Mouse (Mus musculus): ENCODE data around the gene Lrp1. TPM values are rescaled to one million over a fixed set of nuclear protein-coding genes. Genes with fewer than 3 reads are reported as not detected.
A peak's percentile ranks its signal among the peaks of the same experiment; 100 is the strongest.
"Not testable (repeated sequence)": the region's sequence is repeated elsewhere in the genome, so short reads cannot be mapped to it uniquely, and the experiment has no call there.

The Lrp1 gene
- polyA plus RNA-seq, 1 experiment from 2014 or later: 440 TPM

DNA sequence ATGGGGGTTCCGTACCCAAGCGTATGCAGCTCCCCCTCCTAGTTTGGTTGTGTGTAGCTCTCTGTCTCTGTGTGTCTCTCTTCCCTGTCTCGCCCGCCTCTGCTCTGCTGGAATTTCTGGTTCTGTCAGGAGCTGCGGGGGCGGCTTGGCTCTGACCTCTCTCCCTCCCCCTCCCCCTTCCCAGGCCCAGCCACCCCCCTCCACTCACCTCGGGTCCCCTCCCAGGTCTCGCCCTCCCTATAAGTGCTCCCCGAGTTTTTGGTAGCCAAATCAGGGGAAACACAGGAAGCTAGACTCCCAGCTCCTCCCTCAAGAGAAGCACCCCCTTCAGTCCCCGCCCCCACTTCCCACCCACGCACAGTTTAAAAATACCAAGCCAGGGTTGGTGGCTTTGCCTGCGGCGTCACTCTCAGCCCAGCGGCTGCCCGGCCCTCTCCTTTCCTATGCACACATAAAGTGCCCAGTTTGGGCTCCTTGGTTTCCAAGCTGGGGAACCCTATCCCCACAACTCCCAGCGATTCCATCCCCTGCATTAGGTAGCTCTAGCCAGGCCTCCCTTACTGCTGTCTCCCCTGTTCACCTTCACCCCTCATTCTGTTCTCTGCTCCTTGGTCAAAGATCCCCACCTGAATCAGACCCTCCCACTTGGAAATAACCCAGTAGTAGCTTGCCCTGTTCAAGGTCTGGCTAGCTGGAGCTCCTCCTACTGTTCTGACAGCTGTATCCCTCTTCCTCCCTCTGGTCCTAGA is 41.1 kb upstream of the Lrp1 start:
- Histone ChIP-seq H3K36me3 (ENCODE audit: inconsistent target) (peaks cover 45% of the 10 kb centered on the region), H3K79me2 (ENCODE audit: inconsistent target) (peaks cover 36% of the 10 kb centered on the region), H3K4me3 (ENCODE audit: inconsistent target) (no peak overlapping the region), H3K27ac (peak overlapping the region; percentile 65)
- WGBS (ENCODE audit: missing documents): 23% methylated on average over 14 of the region's 16 CpGs

DNA sequence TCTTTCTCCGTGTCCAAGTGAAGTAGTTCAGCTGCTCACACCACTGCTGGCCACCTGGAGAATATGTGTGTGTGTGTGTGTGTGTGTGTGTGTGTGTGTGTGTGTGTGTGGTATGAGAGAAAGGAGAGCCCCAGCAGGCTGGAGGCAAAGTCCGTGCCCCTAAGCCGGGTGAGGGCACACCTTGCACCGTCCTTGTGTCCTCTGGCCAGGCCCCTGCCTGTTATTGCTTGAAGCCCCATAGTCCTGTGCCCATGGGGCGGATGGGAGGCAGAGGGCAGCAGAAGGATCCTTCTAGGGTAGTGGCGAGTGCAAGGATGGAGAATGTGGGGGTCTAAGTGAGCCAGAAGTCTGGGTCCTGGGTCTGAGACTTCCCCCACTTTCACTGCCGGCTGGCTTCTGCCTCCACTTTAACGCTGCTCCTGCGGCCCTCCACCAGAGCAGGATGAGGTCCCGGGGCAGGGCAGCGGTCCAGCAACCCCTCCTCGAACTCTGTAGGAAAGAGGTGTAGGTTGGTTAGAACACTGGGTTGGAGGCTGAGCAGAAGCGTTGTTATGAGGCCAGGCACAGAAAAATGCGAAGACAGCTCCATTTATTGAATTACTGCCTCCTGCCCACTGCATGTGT is 40.5 kb upstream of the Lrp1 start:
- no peak overlapping the region for H3K4me3 ChIP-seq (ENCODE audit: inconsistent target)
- H3K27ac ChIP-seq: peak overlapping the region; percentile 65
- WGBS (ENCODE audit: missing documents): 80% methylated on average over 10 of the region's 14 CpGs
- peaks cover 50% of the 10 kb centered on the region for H3K36me3 ChIP-seq (ENCODE audit: inconsistent target)
- peaks cover 36% of the 10 kb centered on the region for H3K79me2 ChIP-seq (ENCODE audit: inconsistent target)

DNA sequence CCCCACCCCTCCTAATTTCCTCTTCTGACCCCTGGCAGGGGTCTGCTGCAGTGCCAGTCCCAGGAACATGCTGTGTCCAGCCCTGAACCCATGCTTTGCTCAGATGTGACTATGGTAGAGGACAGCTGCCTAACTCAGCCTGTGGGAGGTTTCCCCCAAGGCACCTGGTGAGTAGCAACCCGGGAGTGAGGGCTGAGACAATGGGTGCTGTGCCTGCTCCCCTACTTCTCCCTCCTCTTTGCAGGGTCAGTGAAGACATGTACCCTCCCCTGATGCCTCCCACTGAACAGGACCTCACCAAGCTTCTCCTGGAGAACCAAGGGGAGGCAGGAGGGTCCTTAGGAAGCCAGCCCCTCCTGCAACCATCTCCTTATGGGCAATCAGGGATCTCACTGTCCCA is 38.6 kb upstream of the Lrp1 start:
- Histone ChIP-seq H3K36me3 (ENCODE audit: inconsistent target) (peaks cover 64% of the 10 kb centered on the region), H3K79me2 (ENCODE audit: inconsistent target) (peaks cover 19% of the 10 kb centered on the region), H3K4me3 (ENCODE audit: inconsistent target) (no peak overlapping the region), H3K27ac (no peak overlapping the region)
- WGBS (ENCODE audit: missing documents): 77% methylated on average over 1 of the region's 1 CpGs

DNA sequence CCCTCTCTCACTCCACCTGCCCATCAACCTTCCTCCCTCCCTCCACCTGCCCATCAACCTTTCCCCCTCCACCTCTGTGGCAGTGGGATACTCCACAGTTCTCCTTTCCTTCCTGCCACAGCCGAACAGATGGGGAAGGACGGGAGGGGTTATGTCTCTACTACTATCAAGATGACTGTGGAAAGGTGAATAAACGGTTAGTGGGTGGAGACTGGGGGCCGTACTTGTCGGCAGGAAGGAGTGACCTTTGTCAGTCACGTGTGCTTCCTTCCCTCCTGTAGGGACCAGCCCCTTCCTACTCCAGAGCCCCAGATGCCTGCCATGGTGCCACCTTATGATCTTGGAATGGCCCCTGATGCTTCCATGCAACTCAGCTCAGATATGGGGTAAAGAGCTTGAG is 37.1 kb upstream of the Lrp1 start:
- 40% methylated on average over 6 of the region's 6 CpGs for WGBS (ENCODE audit: missing documents)
- Histone ChIP-seq H3K27ac (no peak overlapping the region), H3K79me2 (ENCODE audit: inconsistent target) (peaks cover 8% of the 10 kb centered on the region; the same call in 1 of the 2 replicates), H3K4me3 (ENCODE audit: inconsistent target) (no peak overlapping the region), H3K36me3 (ENCODE audit: inconsistent target) (peaks cover 69% of the 10 kb centered on the region)

DNA sequence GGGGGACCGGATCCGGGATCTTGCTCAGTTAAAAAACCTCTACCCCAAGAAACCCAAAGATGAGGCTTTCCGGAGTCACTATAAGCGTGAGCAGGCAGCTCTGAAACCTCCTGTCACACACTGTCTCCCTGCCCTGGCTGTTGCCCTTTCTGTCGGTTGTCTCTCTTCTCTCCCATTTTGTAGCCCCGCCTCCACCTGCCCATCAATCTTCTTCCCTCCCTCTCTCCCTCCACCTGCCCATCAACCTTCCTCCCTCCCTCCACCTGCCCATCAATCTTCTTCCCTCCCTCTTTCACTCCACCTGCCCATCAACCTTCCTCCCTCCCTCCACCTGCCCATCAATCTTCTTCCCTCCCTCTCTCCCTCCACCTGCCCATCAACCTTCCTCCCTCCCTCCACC is 36.7 kb upstream of the Lrp1 start:
- H3K79me2 ChIP-seq (ENCODE audit: inconsistent target); H3K27ac ChIP-seq; H3K4me3 ChIP-seq (ENCODE audit: inconsistent target): not testable (repeated sequence)
- 90% methylated on average over 6 of the region's 6 CpGs for WGBS (ENCODE audit: missing documents)
- H3K36me3 ChIP-seq (ENCODE audit: inconsistent target): peaks cover 74% of the 10 kb centered on the region

DNA sequence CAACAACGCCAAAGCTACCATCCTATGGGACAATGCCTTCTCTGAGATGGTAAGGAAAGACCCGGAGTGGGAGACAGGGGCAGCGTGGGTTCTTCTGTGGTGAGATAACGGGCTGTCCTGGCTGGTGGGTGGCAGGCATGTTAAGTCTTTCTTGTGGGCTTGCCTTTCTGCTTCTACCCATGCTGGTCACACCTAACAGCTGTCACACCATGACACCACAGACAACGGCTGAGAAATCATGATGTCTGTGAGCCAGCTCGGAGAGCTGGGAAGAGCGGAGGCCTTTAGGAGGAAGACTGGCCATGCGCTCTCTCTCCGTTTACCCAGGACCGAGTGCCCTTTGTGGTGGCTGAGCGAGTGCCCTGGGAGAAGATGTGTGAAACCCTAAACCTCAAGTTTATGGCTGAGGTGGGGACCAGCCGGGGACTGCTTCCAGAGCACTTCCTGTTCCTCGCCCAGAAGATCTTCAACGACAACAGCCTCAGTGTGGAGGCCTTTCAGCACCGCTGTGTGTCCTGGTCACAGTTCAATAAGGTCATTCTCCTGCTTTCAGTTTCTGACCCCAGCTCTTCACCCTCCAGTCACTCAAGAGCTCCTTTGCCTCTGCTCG is 34.1 kb upstream of the Lrp1 start:
- H3K36me3 ChIP-seq (ENCODE audit: inconsistent target): peaks cover 93% of the 10 kb centered on the region
- H3K79me2 ChIP-seq (ENCODE audit: inconsistent target): peaks cover 26% of the 10 kb centered on the region; the same call in 1 of the 2 replicates
- WGBS (ENCODE audit: missing documents): 43% methylated on average over 16 of the region's 16 CpGs
- H3K27ac ChIP-seq: no peak overlapping the region
- no peak overlapping the region for H3K4me3 ChIP-seq (ENCODE audit: inconsistent target)

DNA sequence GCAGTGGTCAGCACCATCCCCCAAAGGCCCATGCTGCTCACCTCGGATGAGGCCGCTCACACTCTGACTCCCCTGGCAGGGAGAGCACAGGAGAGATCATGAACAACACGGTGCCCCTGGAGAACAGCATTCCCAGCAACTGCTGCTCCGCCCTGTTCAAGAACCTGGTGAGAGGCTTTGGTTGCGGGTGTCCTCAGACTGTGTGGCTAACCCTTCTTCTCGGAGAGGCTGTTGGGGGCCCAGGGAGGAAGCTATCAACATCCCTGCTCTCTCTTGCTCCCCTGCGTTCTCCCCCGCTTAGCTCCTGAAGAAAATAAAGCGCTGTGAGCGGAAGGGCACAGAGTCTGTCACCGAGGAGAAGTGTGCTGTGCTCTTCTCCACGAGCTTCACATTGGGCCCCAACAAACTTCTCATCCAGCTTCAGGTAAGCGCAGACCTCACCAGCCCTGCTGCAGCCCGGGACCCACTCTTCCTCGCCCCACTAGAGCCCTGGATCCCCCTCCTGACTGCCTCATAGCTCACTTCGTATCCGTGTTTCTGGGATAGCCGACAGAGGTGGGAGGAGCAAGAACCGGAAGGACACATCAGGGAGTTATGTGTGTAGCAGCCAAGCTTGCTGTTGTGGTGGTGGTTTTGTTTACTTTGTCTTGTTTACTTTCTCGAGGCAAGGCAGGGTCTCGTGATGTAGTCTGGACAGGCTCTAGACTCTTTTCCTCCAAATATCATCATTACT is 32.1 kb upstream of the Lrp1 start:
- WGBS (ENCODE audit: missing documents): 95% methylated on average over 21 of the region's 21 CpGs

DNA sequence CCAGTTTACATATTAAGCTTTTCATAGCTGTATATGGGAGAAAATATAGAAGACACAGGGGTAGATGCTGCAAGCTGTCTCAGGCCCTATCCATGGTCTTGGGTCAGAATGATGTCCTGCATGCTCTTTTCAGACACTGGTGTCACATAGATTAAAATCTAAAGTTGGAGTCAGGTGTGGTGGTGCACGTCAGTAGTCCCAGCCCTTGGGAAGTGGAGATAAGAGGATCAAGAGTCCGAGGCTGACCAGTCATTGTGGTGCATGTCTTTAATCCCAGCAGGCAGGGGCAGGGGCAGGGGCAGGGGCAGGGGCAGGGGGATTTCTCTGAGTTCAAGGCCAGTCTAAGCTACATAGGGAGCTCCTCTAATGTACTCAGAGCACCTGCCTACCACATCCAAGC is 24.8 kb upstream of the Lrp1 start:
- 92% methylated on average over 2 of the region's 2 CpGs for WGBS (ENCODE audit: missing documents)
- peaks cover 37% of the 10 kb centered on the region for H3K36me3 ChIP-seq (ENCODE audit: inconsistent target)
- no peak overlapping the region for H3K27ac ChIP-seq
- H3K4me3 ChIP-seq (ENCODE audit: inconsistent target): no peak overlapping the region
- H3K79me2 ChIP-seq (ENCODE audit: inconsistent target): peaks cover 65% of the 10 kb centered on the region

More for the DNA sequence above, 32.1 kb upstream of the Lrp1 start:
- Histone ChIP-seq H3K36me3 (ENCODE audit: inconsistent target) (peaks cover 84% of the 10 kb centered on the region), H3K4me3 (ENCODE audit: inconsistent target) (no peak overlapping the region), H3K27ac (no peak overlapping the region), H3K79me2 (ENCODE audit: inconsistent target) (peaks cover 34% of the 10 kb centered on the region; the same call in 1 of the 2 replicates)

DNA sequence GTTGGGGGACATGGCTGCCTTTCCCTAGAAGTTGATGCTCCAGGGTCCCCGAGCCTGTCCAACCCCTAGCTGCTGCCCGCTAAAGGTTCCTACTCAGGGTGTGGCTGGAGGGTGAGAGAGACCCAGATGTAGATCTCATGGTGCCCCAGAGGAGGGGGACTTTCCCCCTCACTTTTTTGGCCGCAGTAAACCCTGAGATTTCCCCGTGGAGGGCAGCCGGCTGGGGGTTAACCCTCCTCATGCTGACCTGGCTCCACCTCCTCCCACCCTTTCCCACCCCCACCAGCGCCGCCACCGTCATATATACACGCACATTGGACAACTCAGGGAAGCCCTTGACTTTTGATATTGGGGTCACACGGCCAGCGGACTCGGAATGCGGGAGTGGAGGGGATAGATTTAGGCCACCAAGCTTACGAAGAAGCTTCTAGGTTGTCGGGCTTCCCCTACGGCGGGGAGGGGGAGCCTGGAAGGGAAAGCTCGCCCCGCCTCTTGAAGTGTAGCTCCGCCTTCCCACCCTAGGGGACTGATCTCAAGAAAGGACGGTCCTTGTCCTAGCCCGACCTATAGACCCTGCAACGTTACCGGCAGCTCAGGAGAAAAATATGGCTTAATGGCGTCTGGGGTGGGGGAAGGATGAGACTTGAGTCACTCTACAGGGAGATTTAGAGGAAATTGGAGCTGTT is 22.7 kb upstream of the Lrp1 start:
- WGBS (ENCODE audit: missing documents): 2% methylated on average over 15 of the region's 25 CpGs
- peak overlapping the region; percentile 100 for H3K27ac ChIP-seq
- H3K79me2 ChIP-seq (ENCODE audit: inconsistent target): peaks cover 58% of the 10 kb centered on the region

DNA sequence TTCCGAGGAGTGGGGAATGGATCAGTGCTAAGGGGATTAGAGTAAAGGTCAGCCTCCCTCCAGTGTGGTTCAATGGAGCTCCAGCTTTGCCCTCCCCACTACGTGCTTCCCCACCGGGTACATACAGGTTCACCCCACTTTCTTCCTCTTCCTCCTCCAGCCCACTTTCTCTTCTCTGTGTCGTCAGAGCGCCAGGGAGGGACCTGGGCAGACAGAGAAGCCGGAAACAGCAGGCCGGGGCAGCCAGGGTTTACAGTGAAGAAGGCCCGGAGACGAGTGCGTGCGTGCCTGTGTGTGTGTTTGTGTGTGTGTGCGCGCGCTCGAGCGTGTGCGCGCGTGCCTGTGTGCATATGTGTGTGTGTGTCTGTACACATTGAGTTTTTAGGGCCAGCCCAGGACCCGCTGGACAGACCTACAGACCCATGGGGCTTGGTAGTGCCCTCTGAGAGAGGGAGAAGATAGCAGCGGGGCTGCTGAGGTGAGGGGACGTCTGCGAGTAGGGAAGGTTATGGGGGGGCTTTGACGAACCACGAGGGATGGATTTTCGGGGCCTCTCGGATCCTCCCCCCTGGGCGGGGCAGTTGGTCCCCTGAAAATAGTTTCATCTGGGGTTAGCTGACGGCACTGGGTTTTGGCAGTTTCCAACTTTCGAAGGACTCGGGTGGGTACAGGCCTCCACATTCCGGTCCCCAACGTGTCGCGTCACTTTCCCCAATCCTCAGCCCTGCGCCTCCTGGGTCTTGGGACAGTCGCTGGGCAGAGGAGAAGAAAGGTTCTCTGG is 22.0 kb upstream of the Lrp1 start, which contains the start of gene Stat6:
TSS of gene Stat6 (plus strand) at position 215 of the 781 bp plus-strand sequence.
- WGBS (ENCODE audit: missing documents): 1% methylated on average over 25 of the region's 37 CpGs
- Histone ChIP-seq H3K36me3 (ENCODE audit: inconsistent target) (peaks cover 22% of the 10 kb centered on the region), H3K4me3 (ENCODE audit: inconsistent target) (peak within 1 kb of the TSS; percentile 98), H3K79me2 (ENCODE audit: inconsistent target) (peaks cover 51% of the 10 kb centered on the region), H3K27ac (peak within 1 kb of the TSS; percentile 100)

More for the DNA sequence above, 22.7 kb upstream of the Lrp1 start:
- peak overlapping the region; percentile 98 for H3K4me3 ChIP-seq (ENCODE audit: inconsistent target)
- H3K36me3 ChIP-seq (ENCODE audit: inconsistent target): peaks cover 29% of the 10 kb centered on the region

DNA sequence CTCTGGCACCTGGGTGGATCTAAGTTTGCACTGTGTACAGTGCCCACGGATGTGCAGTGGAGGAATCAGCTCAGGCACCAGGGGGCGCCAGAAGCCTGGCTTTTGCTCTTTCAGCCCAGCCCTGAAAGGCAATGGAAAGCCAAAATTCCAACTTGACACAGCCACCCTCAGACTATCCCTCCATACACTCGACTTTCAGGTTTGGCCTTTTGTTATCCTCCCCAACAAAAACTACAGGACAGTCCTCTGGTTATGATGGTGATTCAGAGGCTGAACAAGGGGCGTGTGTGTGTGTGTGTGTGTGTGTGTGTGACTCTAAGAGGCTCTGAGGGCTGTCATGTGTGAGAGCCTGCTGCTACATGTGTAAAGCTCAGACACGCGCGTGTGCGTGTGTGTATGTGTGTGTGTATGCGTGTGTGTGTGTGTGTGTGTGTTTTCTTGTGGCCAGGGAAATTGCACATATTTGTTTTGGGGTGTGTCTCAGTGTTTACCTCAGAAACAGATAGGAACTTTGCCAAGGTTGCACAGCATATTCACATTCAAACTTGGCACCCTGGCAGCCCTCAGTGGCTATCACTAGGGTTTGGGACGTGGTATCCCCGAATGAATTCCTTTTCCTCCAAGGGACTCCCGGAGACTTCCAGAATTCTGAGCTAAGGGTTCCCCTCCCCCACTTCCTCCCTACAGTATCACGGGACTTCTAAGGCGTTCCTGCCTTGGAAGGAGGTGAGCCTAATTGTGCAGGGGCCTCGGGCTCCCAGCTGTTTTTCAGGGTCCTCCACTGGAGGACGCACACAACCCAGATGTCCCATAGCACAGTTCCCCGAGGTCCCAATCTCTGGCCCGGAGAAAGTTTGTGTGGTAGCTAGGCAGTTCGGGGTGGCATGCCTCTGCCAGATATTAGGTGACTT is 21.2 kb upstream of the Lrp1 start:
- H3K27ac ChIP-seq: peak overlapping the region; percentile 100
- peak overlapping the region; percentile 98 for H3K4me3 ChIP-seq (ENCODE audit: inconsistent target)
- peaks cover 13% of the 10 kb centered on the region for H3K36me3 ChIP-seq (ENCODE audit: inconsistent target)
- peaks cover 43% of the 10 kb centered on the region for H3K79me2 ChIP-seq (ENCODE audit: inconsistent target)
- 0% methylated on average over 19 of the region's 19 CpGs for WGBS (ENCODE audit: missing documents)

DNA sequence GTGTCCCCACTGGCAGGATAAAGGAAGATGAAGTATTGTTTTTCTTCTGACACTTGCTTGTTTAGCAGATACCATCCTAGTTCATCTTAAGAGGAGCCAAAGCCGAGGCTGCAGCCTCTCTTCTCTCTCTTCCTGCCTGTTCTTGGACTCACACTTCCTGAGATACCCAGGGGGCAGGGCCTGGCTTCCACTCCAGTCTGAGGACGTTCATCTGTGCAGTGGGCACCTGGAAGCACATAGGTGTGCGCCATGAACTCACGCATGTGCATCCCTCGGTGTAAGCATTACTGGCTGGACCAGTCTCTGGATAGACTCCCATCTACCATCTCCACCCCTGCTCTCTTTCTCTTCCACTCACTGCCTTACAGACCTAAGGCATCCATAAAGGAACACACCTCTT is 19.5 kb upstream of the Lrp1 start:
- Histone ChIP-seq H3K79me2 (ENCODE audit: inconsistent target) (peaks cover 26% of the 10 kb centered on the region), H3K4me3 (ENCODE audit: inconsistent target) (no peak overlapping the region), H3K27ac (no peak overlapping the region), H3K36me3 (ENCODE audit: inconsistent target) (no peaks in the 10 kb centered on the region)
- WGBS (ENCODE audit: missing documents): 75% methylated on average over 5 of the region's 5 CpGs

Data from macrophage (primary cell).